ENCODE assay signal across 28 mouse cellular contexts in genomic region chr10:67194046-67194445, GRCm38 (mm10).
DNase-seq lines count a peak whose midpoint lies in the region; ATAC-seq lines count a peak whose summit lies in the region.
"Had no signal": no experiment of that assay in that cellular context is flagged by ENCODE, and none has a peak within 500 bp of the region (broad histone marks: within the 10 kb centered on the region; RNA-seq: fewer than 3 reads in every experiment).

No protein-coding gene starts in this region.

- no peak overlapping the region for H3K4me2 ChIP-seq in hindbrain, embryonic 15.5 days
- H3K4me2 ChIP-seq in hindbrain, embryonic 12.5 days (replicated peaks), result no peak overlapping the region
- H3K4me2 ChIP-seq in intestine, embryonic 15.5 days (replicated peaks), result no peak overlapping the region
- H3K4me2 ChIP-seq: embryonic facial prominence, embryonic 13.5 days; forebrain, embryonic 12.5 days; forebrain, embryonic 15.5 days; heart, embryonic 12.5 days; heart, embryonic 15.5 days; hindbrain, embryonic 14.5 days had no signal

- H3K9ac ChIP-seq in hindbrain, embryonic 15.5 days, result no peak overlapping the region
- no peak overlapping the region for H3K9ac ChIP-seq in hindbrain, embryonic 12.5 days
- no peak overlapping the region for H3K9ac ChIP-seq in intestine, embryonic 15.5 days
- H3K9ac ChIP-seq: embryonic facial prominence, embryonic 13.5 days; forebrain, embryonic 12.5 days; forebrain, embryonic 15.5 days; heart, embryonic 12.5 days; heart, embryonic 15.5 days; hindbrain, embryonic 14.5 days had no signal

- no peaks in the 10 kb centered on the region for H3K27me3 ChIP-seq in hindbrain, embryonic 15.5 days
- no peaks in the 10 kb centered on the region for H3K27me3 ChIP-seq in hindbrain, embryonic 12.5 days
- no peaks in the 10 kb centered on the region for H3K27me3 ChIP-seq in intestine, embryonic 15.5 days (replicated peaks)
- H3K27me3 ChIP-seq: embryonic facial prominence, embryonic 13.5 days; forebrain, embryonic 12.5 days; forebrain, embryonic 15.5 days; heart, embryonic 12.5 days; heart, embryonic 15.5 days had no signal

- peak; percentile 58 for DNase-seq in induced T-regulatory cell, adult 2 months (ENCODE audit: low read depth)
- no peak for DNase-seq in right cerebral cortex, postnatal 25 days
- DNase-seq in kidney, adult 9 months, result no peak
- DNase-seq: adrenal gland, adult 8-10 months; adrenal gland, postnatal 25 days; cerebellum, adult 11-12 months; cerebellum, adult 8-10 months; cerebellum, postnatal 10 days; cerebellum, postnatal 36 days; embryo, embryonic 11 days; gastrocnemius, postnatal 25 days; heart, adult 18-20 months; heart, postnatal 10 days; heart, postnatal 36 days had no signal

- peaks cover 10% of the 10 kb centered on the region for H3K4me1 ChIP-seq in hindbrain, embryonic 15.5 days (replicated peaks)
- peaks cover 2% of the 10 kb centered on the region for H3K4me1 ChIP-seq in hindbrain, embryonic 12.5 days
- H3K4me1 ChIP-seq in intestine, embryonic 15.5 days (replicated peaks), result 0 out of 2 replicates have a peak, but pooled peaks cover 8% of the 10 kb centered on the region

- WGBS in hindbrain, embryonic 15.5 days, result 94% methylated on average over 3 of the region's 3 CpGs
- 83% methylated on average over 3 of the region's 3 CpGs for WGBS in hindbrain, embryonic 12.5 days
- 93% methylated on average over 3 of the region's 3 CpGs for WGBS in intestine, embryonic 15.5 days

- no peak overlapping the region for H3K27ac ChIP-seq in hindbrain, embryonic 15.5 days (replicated peaks)
- H3K27ac ChIP-seq in hindbrain, embryonic 12.5 days, result no peak overlapping the region
- no peak overlapping the region for H3K27ac ChIP-seq in intestine, embryonic 15.5 days
- H3K27ac ChIP-seq: embryonic facial prominence, embryonic 10.5 days; embryonic facial prominence, embryonic 13.5 days; forebrain, embryonic 12.5 days; forebrain, embryonic 15.5 days; heart, embryonic 15.5 days; hindbrain, embryonic 10.5 days; hindbrain, embryonic 14.5 days had no signal

- H3K36me3 ChIP-seq in hindbrain, embryonic 15.5 days, result no peaks in the 10 kb centered on the region
- H3K36me3 ChIP-seq in hindbrain, embryonic 12.5 days, result peaks cover 8% of the 10 kb centered on the region; the same call in 1 of the 2 replicates
- H3K36me3 ChIP-seq in intestine, embryonic 15.5 days, result no peaks in the 10 kb centered on the region
- H3K36me3 ChIP-seq: forebrain, embryonic 15.5 days had no signal

- H3K9me3 ChIP-seq in hindbrain, embryonic 15.5 days, result no peaks in the 10 kb centered on the region
- H3K9me3 ChIP-seq in hindbrain, embryonic 12.5 days (replicated peaks), result no peaks in the 10 kb centered on the region
- no peaks in the 10 kb centered on the region for H3K9me3 ChIP-seq in intestine, embryonic 15.5 days
- H3K9me3 ChIP-seq: embryonic facial prominence, embryonic 13.5 days; forebrain, embryonic 12.5 days; forebrain, embryonic 15.5 days; G1E; heart, embryonic 15.5 days had no signal

- ATAC-seq in hindbrain, embryonic 15.5 days (ENCODE audit: low FRiP score, low read depth), result 0 out of 2 replicates have a peak, but pooled peaks have one; percentile 30
- ATAC-seq in hindbrain, embryonic 12.5 days (ENCODE audit: low FRiP score), result no peak
- ATAC-seq in CD4-positive, CD25-positive, alpha-beta regulatory T cell, adult 4 months, result peak; percentile 60
- no peak for ATAC-seq in intestine, embryonic 15.5 days
- ATAC-seq: forebrain, embryonic 15.5 days had no signal

- H3K4me3 ChIP-seq in hindbrain, embryonic 15.5 days, result no peak overlapping the region
- H3K4me3 ChIP-seq in hindbrain, embryonic 12.5 days, result no peak overlapping the region
- no peak overlapping the region for H3K4me3 ChIP-seq in intestine, embryonic 15.5 days (replicated peaks)
- H3K4me3 ChIP-seq: embryonic facial prominence, embryonic 10.5 days; embryonic facial prominence, embryonic 13.5 days; erythroblast, embryonic 14.5 days; forebrain, embryonic 12.5 days; forebrain, embryonic 15.5 days; heart, embryonic 12.5 days; heart, embryonic 15.5 days; hindbrain, embryonic 10.5 days had no signal

Comparison
In these comparisons a context has a peak if more than half of its experiments do, and no peak if none do; other contexts are left out.
1. ATAC-seq: peak in hindbrain, embryonic 15.5 days (single experiment) and CD4-positive, CD25-positive, alpha-beta regulatory T cell, adult 4 months (single experiment); none in hindbrain, embryonic 12.5 days (single experiment) and intestine, embryonic 15.5 days (single experiment).